Mouse (Mus musculus): ENCODE data around the gene Thrap3. TPM values are rescaled to one million over a fixed set of nuclear protein-coding genes. Genes with fewer than 3 reads are reported as not detected.

The Thrap3 gene
- polyA plus RNA-seq, 1 experiment, result 122 TPM

DNA sequence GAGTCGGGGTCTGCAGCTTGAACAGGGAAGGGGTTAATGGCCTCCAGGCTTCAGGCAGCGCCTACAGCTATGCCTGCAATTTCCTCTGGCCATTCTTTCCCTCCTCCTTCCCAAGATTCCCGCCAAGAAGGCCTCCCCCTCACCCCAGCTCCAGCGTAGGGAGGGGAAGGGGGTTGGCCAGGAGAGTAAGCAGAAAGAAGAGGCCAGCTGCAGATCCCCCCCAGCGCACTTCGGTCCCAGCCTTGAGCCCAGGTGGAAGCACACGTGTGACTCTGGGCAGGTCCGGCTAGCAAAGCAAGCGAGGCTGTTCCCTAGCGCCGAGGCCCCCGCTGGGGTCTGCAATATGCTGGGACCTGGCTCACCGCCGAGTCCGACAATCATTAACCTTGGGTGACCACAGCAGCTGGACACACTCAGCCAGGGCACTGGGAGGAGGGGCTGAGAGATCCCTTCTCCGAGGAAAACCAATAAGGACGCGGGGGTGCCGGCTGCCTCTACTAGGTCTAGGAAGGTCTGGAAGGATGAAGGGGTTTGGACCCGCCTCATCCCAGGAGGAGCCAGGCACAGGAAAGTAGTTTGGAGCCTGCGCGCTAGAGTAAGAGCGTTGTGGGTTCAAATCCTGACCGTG, 54.9 kb downstream of the Thrap3 start, which contains the start of gene Eva1b:
TSS of gene Eva1b (plus strand) at position 212 of the 628 bp plus-strand sequence.
- H3K4me3 ChIP-seq (replicated peaks; ENCODE audit: insufficient read depth, low read depth, low read length), result no peak within 1 kb of the TSS
- TF ChIP-seq CTCF (IDR thresholded peaks at IDR 0.05; ENCODE audit: borderline replicate concordance, insufficient read depth, low read depth, low read length), result no peak
- TF ChIP-seq POLR2A (IDR thresholded peaks at IDR 0.05; ENCODE audit: borderline replicate concordance, insufficient read depth, low read length), result no peak
- WGBS, result 30% methylated on average over 24 of the region's 24 CpGs
- 0 out of 2 replicates have a peak, but pooled peaks cover 7% of the 10 kb centered on the region for H3K4me1 ChIP-seq (ENCODE audit: control insufficient read depth, insufficient read depth, low read length)
- no peak for DNase-seq
- H3K27ac ChIP-seq (ENCODE audit: insufficient read depth, low read length), result no peak within 1 kb of the TSS
- 0 out of 2 replicates have a peak, but pooled peaks cover 2% of the 10 kb centered on the region for H3K27me3 ChIP-seq (ENCODE audit: control insufficient read depth, insufficient read depth, low read length)

DNA sequence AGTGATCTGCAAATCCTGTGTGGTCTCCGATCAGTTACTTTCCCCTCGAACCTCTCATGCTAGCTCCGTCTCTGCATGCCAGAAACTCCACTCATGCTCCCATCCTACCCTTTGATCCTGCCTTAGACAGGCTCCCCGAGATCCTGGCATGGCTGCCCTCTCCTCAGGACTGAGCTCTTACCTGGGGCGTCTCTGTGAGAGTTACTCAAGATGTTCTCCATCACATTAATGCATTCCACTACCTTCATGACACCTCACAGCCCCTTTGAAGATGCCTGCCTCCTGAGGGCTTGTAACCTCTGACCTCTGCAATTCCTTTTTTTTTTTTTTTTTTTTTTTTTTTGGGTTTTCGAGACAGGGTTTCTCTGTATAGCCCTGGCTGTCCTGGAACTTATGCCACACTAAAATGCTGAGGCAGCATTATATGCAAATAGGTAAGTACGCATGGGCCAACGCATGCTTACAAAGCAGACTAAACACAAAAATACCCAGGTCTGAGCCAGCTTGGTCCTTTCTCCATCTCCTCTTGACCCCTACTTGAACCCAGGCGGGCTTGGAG, 55.5 kb downstream of the Thrap3 start:
- WGBS, result 84% methylated on average over 9 of the region's 9 CpGs
- H3K4me3 ChIP-seq (replicated peaks; ENCODE audit: insufficient read depth, low read depth, low read length), result no peak overlapping the region
- H3K27ac ChIP-seq (ENCODE audit: insufficient read depth, low read length), result no peak overlapping the region
- no peak for DNase-seq
- 0 out of 2 replicates have a peak, but pooled peaks cover 2% of the 10 kb centered on the region for H3K27me3 ChIP-seq (ENCODE audit: control insufficient read depth, insufficient read depth, low read length)
- 0 out of 2 replicates have a peak, but pooled peaks cover 7% of the 10 kb centered on the region for H3K4me1 ChIP-seq (ENCODE audit: control insufficient read depth, insufficient read depth, low read length)
- no peak for TF ChIP-seq CTCF (IDR thresholded peaks at IDR 0.05; ENCODE audit: borderline replicate concordance, insufficient read depth, low read depth, low read length)
- TF ChIP-seq POLR2A (IDR thresholded peaks at IDR 0.05; ENCODE audit: borderline replicate concordance, insufficient read depth, low read length), result no peak

DNA sequence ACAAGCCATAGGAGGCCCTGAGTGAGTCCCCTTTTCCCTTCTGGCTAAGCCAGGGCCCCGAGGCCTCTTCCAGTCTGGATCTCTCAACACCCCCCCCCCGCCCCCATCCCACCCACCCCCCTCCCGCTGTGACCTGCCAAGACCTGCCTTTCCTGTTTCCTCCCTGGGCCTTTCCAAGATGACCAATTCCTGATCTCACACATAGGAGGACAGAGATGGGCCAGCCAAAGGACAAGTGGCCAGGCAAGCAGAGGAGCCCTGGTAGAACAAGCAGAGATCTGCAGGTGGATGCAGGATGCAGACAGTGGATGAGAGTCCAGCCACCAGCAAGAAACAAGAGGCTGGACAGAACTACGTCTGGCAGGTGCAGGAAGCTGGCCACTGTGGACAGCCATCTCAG, 57.2 kb downstream of the Thrap3 start:
- H3K4me1 ChIP-seq (ENCODE audit: control insufficient read depth, insufficient read depth, low read length), result 0 out of 2 replicates have a peak, but pooled peaks cover 7% of the 10 kb centered on the region
- DNase-seq, result no peak
- 45% methylated on average over 4 of the region's 4 CpGs for WGBS
- H3K27me3 ChIP-seq (ENCODE audit: control insufficient read depth, insufficient read depth, low read length), result 0 out of 2 replicates have a peak, but pooled peaks cover 2% of the 10 kb centered on the region
- no peak for TF ChIP-seq POLR2A (IDR thresholded peaks at IDR 0.05; ENCODE audit: borderline replicate concordance, insufficient read depth, low read length)
- TF ChIP-seq CTCF (IDR thresholded peaks at IDR 0.05; ENCODE audit: borderline replicate concordance, insufficient read depth, low read depth, low read length), result no peak
- H3K4me3 ChIP-seq (replicated peaks; ENCODE audit: insufficient read depth, low read depth, low read length), result no peak overlapping the region
- no peak overlapping the region for H3K27ac ChIP-seq (ENCODE audit: insufficient read depth, low read length)

DNA sequence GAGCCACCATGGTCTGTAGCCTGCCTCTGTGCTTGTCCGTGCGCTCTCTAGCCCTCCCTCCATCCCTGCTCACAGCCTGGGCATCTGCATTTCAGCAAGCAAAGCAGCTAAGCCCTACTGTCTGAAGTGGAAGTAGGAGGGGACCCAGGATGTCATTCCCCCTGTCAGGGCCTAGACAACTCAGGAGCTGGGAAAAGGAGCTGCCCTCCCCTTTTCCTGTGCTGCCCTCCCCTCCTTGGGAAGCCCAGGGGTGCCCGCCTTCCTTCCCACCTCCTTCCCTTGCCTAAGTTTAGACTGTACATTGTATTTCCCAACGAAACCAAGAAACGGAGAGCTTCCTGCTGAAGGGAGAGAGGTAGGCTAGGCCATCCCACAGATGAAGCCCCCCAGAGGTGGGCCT, 61.5 kb downstream of the Thrap3 start:
- no peak overlapping the region for H3K27ac ChIP-seq (ENCODE audit: insufficient read depth, low read length)
- no peaks in the 10 kb centered on the region for H3K27me3 ChIP-seq (ENCODE audit: control insufficient read depth, insufficient read depth, low read length)
- no peak for DNase-seq
- WGBS, result 79% methylated on average over 5 of the region's 5 CpGs
- H3K4me3 ChIP-seq (replicated peaks; ENCODE audit: insufficient read depth, low read depth, low read length), result no peak overlapping the region
- TF ChIP-seq POLR2A (IDR thresholded peaks at IDR 0.05; ENCODE audit: borderline replicate concordance, insufficient read depth, low read length) (no peak), CTCF (IDR thresholded peaks at IDR 0.05; ENCODE audit: borderline replicate concordance, insufficient read depth, low read depth, low read length) (no peak)
- no peaks in the 10 kb centered on the region for H3K4me1 ChIP-seq (ENCODE audit: control insufficient read depth, insufficient read depth, low read length)

DNA sequence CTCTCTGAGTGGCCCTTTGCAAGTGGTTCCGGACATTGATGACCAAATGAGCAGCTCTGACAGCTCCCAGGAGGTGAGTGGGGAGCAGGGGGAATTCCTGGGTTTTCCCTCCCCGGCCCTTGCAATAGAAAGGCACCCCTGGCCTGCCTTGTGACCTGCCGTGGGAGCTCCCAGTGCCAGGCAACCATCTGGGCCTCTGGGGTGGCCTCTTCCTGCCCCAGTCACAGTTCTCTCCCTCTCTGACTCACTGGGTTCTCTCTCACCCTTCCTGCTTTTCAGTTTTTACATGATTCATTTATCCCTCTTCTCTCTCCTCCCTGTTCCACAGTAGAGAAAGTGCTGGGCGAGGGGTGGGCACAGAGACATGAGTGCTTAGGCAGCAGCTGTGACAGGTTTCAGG, 64.8 kb downstream of the Thrap3 start:
- DNase-seq, result no peak

DNA sequence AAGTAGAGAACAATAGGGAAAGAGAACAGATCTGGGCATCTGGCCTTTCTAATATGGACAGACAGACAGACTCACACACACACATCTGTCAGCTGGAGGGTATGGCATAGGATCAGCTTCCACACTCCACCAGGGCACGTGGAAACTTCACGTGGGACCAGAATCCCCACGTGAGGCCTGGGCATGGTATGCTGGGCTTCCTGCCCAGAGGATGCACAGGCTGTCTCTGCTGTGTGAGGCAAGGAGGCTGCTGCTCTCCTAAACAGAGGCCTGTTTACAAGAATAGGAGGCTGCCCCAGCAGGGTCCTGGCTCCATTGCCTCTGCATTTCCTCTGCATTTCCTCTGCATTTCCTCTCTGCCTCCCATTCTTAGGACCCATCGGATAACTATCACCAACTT, 67.9 kb downstream of the Thrap3 start:
- no peak overlapping the region for H3K4me3 ChIP-seq (replicated peaks; ENCODE audit: insufficient read depth, low read depth, low read length)
- no peak overlapping the region for H3K27ac ChIP-seq (ENCODE audit: insufficient read depth, low read length)
- TF ChIP-seq CTCF (IDR thresholded peaks at IDR 0.05; ENCODE audit: borderline replicate concordance, insufficient read depth, low read depth, low read length) (no peak), POLR2A (IDR thresholded peaks at IDR 0.05; ENCODE audit: borderline replicate concordance, insufficient read depth, low read length) (no peak)
- H3K27me3 ChIP-seq (ENCODE audit: control insufficient read depth, insufficient read depth, low read length), result no peaks in the 10 kb centered on the region
- 13% methylated on average over 4 of the region's 4 CpGs for WGBS
- peak in 1 of 2 experiments; percentile 48 for DNase-seq
- H3K4me1 ChIP-seq (ENCODE audit: control insufficient read depth, insufficient read depth, low read length), result peaks cover 24% of the 10 kb centered on the region

More for the DNA sequence above, 64.8 kb downstream of the Thrap3 start:
- 64% methylated on average over 4 of the region's 4 CpGs for WGBS
- Histone ChIP-seq H3K27ac (ENCODE audit: insufficient read depth, low read length) (no peak overlapping the region), H3K27me3 (ENCODE audit: control insufficient read depth, insufficient read depth, low read length) (no peaks in the 10 kb centered on the region), H3K4me3 (replicated peaks; ENCODE audit: insufficient read depth, low read depth, low read length) (no peak overlapping the region), H3K4me1 (ENCODE audit: control insufficient read depth, insufficient read depth, low read length) (peaks cover 10% of the 10 kb centered on the region; the same call in 1 of the 2 replicates)
- TF ChIP-seq CTCF (IDR thresholded peaks at IDR 0.05; ENCODE audit: borderline replicate concordance, insufficient read depth, low read depth, low read length) (no peak), POLR2A (IDR thresholded peaks at IDR 0.05; ENCODE audit: borderline replicate concordance, insufficient read depth, low read length) (no peak)

DNA sequence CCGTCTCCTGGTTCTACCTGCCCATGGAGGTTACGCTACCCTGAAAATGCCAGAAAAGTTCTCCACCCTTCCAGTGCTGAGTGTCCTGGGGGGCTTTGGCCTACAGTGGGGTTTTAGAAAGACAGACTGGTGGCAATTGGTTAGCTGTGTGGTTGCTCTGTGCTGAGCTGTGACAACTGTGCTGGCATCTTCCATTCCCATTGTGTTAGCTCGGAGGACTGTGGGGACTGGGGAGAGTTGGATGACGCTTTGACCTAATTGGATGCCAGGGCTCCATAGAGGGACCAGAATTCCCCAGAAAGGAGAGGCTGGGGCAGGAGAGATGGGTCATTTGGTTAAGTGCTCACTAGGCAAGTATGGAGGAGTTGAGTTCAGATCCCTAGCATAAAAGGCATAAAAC, 68.3 kb downstream of the Thrap3 start:
- Histone ChIP-seq H3K27me3 (ENCODE audit: control insufficient read depth, insufficient read depth, low read length) (no peaks in the 10 kb centered on the region), H3K27ac (ENCODE audit: insufficient read depth, low read length) (no peak overlapping the region), H3K4me1 (ENCODE audit: control insufficient read depth, insufficient read depth, low read length) (peaks cover 24% of the 10 kb centered on the region), H3K4me3 (replicated peaks; ENCODE audit: insufficient read depth, low read depth, low read length) (no peak overlapping the region)
- no peak for DNase-seq
- TF ChIP-seq CTCF (IDR thresholded peaks at IDR 0.05; ENCODE audit: borderline replicate concordance, insufficient read depth, low read depth, low read length) (no peak), POLR2A (IDR thresholded peaks at IDR 0.05; ENCODE audit: borderline replicate concordance, insufficient read depth, low read length) (no peak)
- 75% methylated on average over 4 of the region's 4 CpGs for WGBS

Data from cerebellum, adult 2 months (tissue).